Mouse (Mus musculus) embryonic stem cell, embryonic (primary cell): ENCODE results near the gene Phf11d.
"Not testable (repeated sequence)": the region's sequence is repeated elsewhere in the genome, so short reads cannot be mapped to it uniquely, and the experiment has no call there.

Experiments used
- CTCF ChIA-PET, 4 experiments: fragments of 300-600 bp in 2 of 4; fragments of 350-600 bp in 2 of 4; sonication (Branson Sonifier 250); formaldehyde crosslinking; loops; one replicate each; lab custom pipeline; 2022; ENCODE audit warnings: inconsistent platforms in 2 of 4; lab: Charles Lee
- POLR2A ChIA-PET, 4 experiments: fragments of 300-600 bp in 2 of 4; fragments of 350-600 bp in 2 of 4; sonication (Branson Sonifier 250); formaldehyde crosslinking; loops; one replicate each; lab custom pipeline; 2022; ENCODE audit warnings: antibody characterized with exemption in 4 of 4, inconsistent platforms in 1 of 4; lab: Charles Lee

The Phf11d gene

DNA sequence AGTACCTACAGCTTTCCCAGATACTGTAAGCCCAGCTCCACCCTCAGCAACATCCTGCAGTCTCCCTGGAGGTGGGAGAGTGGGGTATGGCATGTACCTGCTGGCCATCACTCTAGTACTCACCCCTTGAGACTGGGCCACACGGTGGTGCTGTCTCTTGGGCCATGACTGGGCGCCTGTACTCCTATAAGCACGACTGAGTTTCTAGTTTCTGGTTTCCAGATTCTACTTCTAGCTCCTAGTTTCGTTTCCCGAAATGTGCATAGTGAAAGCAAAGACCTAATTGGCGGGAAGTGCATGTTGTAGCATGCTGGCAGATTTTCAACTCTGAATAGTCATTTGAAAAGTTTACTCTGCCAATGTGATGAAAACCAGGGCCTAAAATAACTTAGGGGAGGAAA is at the start of gene Phf11d:
Gene Phf11d, minus strand, starts transcription at position 227 of the 401 bp plus-strand sequence.
- POLR2A ChIA-PET, result interaction anchor here in 2 of 4 experiments (0.9 to 1.4 kb wide), 2 partner anchors 75 to 76 kb away, joined by 3 to 4 read pairs; partner anchors contain the start of genes Cab39l (in 2 of the 2) and Setdb2 (in 2 of the 2)

DNA sequence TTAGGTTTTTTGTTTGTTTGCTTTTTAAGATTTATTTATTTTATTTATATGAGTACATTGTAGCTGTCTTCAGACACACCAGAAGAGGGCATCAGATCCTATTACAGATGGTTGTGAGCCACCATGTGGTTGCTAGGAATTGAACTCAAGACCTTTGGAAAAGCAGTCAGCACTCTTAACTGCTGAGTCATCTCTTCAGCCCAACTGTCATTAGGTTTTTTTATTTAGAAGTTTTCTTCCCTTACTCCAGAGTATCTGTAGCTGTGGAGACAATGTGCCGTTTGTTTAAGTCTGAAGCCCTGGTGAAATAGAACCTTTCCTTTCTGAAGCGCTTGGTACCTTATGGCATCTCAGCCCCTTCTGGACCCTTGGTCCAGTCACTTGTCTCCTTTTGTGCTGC is 49.7 kb upstream of the Phf11d start:
- CTCF ChIA-PET, result not testable (repeated sequence)
- POLR2A ChIA-PET, result interaction anchor here in 3 of 4 experiments (0.5 to 2.0 kb wide), 4 partner anchors 9 to 580 kb away, joined by 3 to 8 read pairs (median 4); partner anchors contain the start of genes Cab39l (in 1 of the 3) and Setdb2 (in 1 of the 3)

More for the DNA sequence above, at the start of gene Phf11d:
- CTCF ChIA-PET, result no interaction called here

DNA sequence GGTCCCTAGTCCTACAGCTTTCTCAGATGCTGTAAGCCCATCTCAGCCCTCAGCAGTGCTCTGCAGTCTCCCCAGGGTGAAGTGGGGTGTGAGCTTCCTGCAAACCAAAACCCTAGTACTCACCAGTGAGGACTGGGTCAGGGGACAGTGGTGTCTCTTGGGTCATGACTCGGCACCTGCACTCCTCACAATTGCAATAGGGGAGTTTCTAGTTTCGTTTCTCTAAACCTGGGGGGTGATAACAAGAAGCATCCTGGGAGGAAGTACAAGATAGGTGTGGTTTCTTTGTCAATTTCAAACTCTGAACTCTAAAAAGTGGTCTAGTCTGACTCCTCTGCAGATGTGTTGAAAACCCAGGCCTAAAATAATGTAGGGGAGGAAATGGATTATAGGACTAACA is 31.7 kb upstream of the Phf11d start:
- CTCF ChIA-PET, result no interaction called here
- POLR2A ChIA-PET, result no interaction called here

DNA sequence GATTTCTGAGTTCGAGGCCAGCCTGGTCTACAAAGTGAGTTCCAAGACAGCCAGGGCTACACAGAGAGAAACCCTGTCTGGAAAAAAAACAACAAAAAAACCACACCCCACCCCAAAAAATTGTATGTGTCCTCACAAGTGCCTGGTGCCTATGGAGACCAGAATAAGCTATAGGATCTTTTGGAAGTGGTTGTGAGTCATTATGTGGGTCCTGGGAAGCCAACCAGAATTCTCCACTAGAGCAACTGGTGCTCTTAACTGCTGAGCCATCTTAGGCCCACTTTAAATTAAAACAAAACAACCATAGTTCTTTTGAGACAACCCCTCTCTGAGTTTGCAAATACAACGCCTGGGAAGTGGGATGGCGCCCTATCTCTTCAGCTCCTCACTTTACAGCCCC is 30.0 kb upstream of the Phf11d start, which contains the start of gene Phf11c:
Gene Phf11c, minus strand, starts transcription at position 101 of the 400 bp plus-strand sequence.
- ChIA-PET POLR2A (interaction anchor here in 1 of 4 experiments (0.6 to 0.7 kb wide), 2 partner anchors 25 to 189 kb away, joined by 3 to 4 read pairs; no protein-coding TSS in a partner anchor), CTCF (no interaction called here)

DNA sequence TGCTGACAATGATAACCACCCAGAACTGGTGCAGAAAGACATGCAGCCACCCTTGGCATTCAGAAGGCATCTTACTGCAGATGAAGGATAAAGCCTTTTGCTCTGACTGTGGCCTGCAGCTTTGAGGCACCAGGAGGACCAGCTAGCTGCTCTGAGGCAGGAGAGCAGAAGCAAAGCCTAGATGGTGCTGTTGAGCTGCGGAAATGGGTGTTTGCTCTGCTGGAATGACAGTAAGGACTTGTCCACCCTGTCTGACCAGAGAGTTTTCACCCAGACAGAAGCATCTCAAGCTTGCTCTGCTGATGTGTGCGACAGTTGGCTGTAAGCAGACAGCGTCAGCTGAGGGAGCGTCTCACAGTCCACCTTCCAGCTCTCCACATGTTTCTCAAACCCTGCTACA is 24.9 kb upstream of the Phf11d start:
- POLR2A ChIA-PET, CTCF ChIA-PET: not testable (repeated sequence)

DNA sequence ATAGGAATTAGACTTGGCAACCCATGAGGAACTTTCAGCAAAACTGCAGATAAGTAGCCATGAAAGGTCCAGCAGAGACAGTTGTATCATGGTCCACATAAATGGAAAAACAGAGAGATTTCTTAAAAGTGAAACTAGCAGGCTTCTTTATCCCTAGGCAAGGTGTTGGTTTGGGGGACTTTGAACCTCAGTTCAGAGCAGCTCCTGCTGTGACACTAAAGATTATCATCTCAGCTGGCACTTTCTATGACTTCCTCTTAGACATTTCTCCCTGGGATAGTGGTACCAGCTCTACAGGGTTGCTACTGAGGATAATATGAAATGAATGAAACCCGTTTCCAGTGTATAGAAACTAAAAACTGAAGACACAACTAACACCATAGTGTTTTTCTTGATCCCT is 24.3 kb upstream of the Phf11d start:
- ChIA-PET CTCF (no interaction called here), POLR2A (no interaction called here)

DNA sequence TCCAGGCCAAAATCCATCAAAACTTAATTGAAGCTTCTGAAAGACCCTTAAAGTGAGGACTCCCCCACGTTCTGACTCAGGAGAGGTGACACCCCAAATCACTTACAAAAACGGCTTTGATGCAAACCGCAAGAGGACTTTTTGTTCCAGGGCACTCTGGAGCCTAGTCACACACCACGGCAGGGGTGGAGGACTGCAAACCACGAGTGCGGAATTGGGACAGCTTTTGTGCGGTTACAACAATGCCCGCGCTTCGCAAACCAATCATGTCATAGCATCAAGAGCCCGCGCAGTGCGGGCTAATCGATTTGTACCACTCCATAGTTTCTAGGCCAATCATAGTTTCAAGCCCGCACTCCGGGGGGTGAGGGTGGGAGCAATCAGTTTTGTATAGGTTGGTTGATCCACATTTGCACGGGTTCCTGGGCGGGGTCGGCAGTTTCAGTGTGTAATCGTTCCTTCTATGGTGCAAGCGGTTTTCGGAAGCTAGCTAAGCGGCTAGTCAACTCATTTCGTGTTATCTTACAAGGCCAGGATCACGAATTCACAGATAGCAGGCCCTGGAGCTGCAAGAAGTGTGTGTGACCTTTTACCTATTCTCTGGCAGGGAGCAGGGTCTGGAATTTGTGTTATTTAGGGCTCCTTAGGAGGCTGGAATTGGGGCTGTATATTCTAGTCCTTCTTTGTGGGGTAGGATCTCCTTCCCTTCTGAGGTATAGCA is 5.2 kb upstream of the Phf11d start:
- ChIA-PET CTCF (no interaction called here), POLR2A (interaction anchor here (0.5 to 3.1 kb wide), 38 partner anchors 9 to 247 kb away, joined by 3 to 24 read pairs (median 4); partner anchors contain the start of genes Cab39l (in 4 of the 4), Setdb2 (in 4 of the 4), Cdadc1 (in 1 of the 4) and Phf11c (in 1 of the 4))

DNA sequence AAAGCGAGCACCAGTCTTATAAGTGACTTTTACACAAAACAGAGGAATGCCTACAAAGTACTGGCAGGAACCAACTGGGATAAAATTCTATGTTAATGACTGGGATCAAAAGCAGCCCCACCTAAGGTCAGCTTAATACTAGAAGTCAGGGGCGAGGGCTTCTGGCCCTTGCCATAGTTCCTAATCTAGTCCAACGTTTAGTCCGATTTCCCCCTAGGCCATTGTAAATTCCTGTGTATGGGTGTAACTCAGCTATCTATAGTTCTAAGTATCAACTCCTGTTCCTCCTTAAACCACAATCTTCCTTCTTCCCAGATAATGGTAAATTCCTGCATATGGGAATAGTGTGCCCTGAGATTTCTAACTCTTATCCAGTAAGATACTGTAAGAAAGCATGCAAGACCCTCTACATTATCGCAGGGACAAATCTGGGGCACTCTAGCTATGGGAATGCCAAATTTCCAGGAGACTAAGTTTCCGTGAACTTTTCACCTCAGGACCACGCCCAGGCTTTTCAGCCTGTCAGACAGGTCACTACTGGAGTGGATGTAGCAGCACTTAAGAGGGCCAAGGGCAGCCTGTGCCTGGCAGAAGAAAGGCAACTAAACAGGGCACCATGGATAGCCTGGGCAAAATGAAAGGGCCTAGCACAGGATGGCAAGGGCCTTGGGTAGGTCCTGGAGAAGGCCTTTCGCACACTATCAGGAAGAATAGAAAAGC is 1.3 kb upstream of the Phf11d start:
- POLR2A ChIA-PET, result interaction anchor here in 2 of 4 experiments (0.6 to 1.3 kb wide), 4 partner anchors 9 to 74 kb away, joined by 3 to 4 read pairs (median 4); partner anchors contain the start of genes Cab39l (in 2 of the 2) and Setdb2 (in 2 of the 2)

DNA sequence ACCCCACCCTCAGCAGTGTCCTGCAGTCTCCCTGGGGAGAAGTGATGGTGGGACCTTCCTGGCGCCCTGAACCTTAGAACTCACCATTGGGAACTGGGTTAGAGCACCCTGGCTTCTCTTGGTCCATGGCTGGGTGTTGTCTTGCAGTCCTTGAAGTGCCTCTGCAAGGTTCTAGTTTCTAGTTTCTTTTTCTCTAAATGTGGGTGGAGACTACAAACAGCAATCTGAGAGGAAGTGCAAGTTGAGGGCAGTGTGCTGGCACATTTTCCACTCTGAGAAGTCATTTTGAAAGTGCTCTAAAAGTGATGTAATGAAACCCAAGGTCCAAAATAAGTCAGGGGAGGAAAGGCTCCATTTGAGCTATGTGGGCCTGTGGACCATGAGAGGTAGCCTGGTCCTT is 24.1 kb downstream of the Phf11d start, which contains the start of gene Phf11b:
Gene Phf11b, minus strand, starts transcription at position 163 of the 400 bp plus-strand sequence.
- CTCF ChIA-PET, result not testable (repeated sequence)

More for the DNA sequence above, 1.3 kb upstream of the Phf11d start:
- CTCF ChIA-PET, result no interaction called here

DNA sequence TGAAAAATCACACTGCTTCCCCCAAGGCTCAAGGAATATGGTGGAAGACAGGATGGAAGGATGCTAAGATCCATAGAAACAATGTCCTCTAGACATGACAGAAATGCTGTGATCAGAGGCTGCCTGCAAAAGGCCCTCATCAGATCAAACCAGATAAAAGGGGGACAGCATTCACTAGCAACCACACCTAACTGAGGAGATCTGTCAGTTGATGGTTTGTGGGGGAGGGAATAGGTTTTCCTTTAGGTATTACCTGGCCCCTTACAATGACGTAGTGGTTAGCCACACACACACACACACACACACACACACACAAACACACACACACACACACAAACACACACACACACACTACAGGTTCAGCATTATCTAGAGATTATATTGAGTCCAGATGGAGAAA is 25.7 kb downstream of the Phf11d start:
- CTCF ChIA-PET, result no interaction called here
- POLR2A ChIA-PET, result no interaction called here

More for the DNA sequence above, 24.1 kb downstream of the Phf11d start, which contains the start of gene Phf11b:
- POLR2A ChIA-PET, result not testable (repeated sequence)

DNA sequence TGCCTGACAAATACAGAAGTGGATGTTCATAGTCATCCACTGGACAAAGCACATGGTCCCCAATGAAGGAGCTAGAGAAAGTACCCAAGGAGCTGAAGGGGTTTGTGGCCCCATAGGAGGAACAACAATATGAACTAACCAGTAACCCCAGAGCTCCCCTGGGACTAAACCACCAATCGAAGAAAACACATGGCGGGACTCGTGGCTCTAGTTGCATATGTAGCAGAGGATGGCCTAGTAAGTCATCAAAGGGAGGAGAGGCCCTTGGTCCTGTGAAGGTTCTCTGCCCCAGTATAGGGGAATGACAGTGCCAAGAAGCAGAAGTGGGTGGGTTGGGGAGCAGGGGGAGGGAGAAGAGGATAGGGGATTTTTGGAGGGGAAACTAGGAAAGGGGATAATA is 29.2 kb downstream of the Phf11d start:
- POLR2A ChIA-PET, result not testable (repeated sequence)
- CTCF ChIA-PET, result interaction anchor here in 1 of 4 experiments (0.6 kb wide), 1 partner anchor 14 kb away, joined by 4 read pairs; no protein-coding TSS in a partner anchor

DNA sequence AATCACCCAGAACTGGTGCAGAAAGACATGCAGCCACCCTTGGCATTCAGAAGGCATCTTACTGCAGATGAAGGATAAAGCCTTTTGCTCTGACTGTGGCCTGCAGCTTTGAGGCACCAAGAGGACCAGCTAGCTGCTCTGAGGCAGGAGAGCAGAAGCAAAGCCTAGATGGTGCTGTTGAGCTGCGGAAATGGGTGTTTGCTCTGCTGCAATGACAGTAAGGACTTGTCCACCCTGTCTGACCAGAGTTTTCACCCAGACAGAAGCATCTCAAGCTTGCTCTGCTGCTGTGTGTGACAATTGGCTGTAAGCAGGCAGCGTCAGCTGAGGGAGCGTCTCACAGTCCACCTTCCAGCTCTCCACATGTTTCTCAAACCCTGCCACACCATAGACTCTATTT is 34.8 kb downstream of the Phf11d start:
- CTCF ChIA-PET, result interaction anchor here in 1 of 4 experiments (0.6 kb wide), 1 partner anchor 796 kb away, joined by 3 read pairs; no protein-coding TSS in a partner anchor
- POLR2A ChIA-PET, result not testable (repeated sequence)

DNA sequence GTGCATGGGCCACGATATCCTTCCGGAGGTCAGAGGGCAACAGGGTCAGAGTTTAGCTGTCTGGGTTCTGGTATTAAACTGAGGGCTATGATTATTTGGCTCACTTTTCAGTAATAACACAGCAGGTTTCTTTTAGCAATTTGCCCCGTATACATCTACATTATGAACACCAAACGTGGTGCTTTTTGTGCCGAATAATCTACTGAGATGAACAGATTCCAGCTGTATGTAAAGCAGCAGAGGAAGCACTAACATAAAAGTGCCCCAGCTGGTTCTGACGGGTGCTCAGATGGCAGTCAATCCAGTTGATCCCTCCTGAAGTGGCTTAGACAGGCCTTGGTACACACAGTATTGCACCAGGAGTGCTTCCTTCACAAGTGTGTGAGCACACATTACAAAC is 45.3 kb downstream of the Phf11d start:
- POLR2A ChIA-PET, CTCF ChIA-PET: not testable (repeated sequence)

DNA sequence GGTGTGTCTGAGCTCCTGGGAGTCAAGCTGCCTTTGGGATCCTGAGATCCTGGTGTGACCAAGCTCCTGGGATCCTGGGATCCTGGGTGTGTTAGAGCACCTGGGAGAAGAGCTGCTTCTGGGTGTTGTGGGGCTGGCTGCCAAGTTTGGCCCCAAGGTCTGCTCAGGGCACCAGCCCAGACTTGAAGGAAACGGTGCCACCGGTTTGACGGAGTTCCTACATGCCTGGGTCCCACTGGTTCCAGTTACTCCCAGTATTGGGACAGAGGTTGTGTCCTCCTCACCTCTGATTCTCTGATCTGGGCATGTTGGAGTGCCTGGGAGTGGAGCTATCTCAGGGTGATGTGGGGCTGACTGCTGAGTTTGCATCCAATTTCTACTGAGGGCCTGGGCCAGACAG is 46.2 kb downstream of the Phf11d start:
- POLR2A ChIA-PET, CTCF ChIA-PET: not testable (repeated sequence)
